Mouse (Mus musculus) liver, embryonic 16.5 days (tissue): ENCODE measurements around the gene Igsf10. TPM values are rescaled to one million over a fixed set of nuclear protein-coding genes. Genes with fewer than 3 reads are reported as not detected.

Experiments used
- ATAC-seq: fragments of 200-750 bp; cut with Nextera tagmentation; 2 replicates; pipeline ENCODE4 v1.8.0; 2017; ENCODE audit warnings: low read depth, mild to moderate bottlenecking, moderate number of reproducible peaks, moderate library complexity
- H3K27ac ChIP-seq: fragments of 300-500 bp; sonication (generic); 2 replicates; pipeline ENCODE4 v1.5.1; 2014; ENCODE audit warnings: mild to moderate bottlenecking, low read length
- H3K27me3 ChIP-seq: fragments of 300-500 bp; sonication (generic); 2 replicates; pipeline ENCODE4 v1.6.1; 2014; ENCODE audit warnings: low read depth, low read length, mixed read lengths; ENCODE audit not compliant: control insufficient read depth, insufficient read depth
- H3K36me3 ChIP-seq: fragments of 300-500 bp; sonication (generic); 2 replicates; pipeline ENCODE4 v1.6.1; 2014; ENCODE audit warnings: mild to moderate bottlenecking; ENCODE audit not compliant: control insufficient read depth, insufficient read depth
- H3K4me1 ChIP-seq: fragments of 300-500 bp; sonication (generic); 2 replicates; pipeline ENCODE4 v1.6.1; 2014; ENCODE audit warnings: low read depth, low read length, mixed read lengths; ENCODE audit not compliant: control insufficient read depth
- H3K4me2 ChIP-seq: fragments of 300-500 bp; sonication (generic); 2 replicates; pipeline ENCODE4 v1.6.1; 2014; ENCODE audit warnings: low read depth, low read length, mixed read lengths
- H3K4me3 ChIP-seq: fragments of 300-500 bp; sonication (generic); 2 replicates; pipeline ENCODE4 v1.5.1; 2014; ENCODE audit warnings: low read depth, mild to moderate bottlenecking, low read length
- H3K9ac ChIP-seq: fragments of 300-500 bp; sonication (generic); 2 replicates; pipeline ENCODE4 v1.6.1; 2014; ENCODE audit warnings: low read depth, low read length
- H3K9me3 ChIP-seq: fragments of 300-500 bp; sonication (generic); replicated peaks from 2 replicates; pipeline ENCODE4 v1.6.1; 2016; ENCODE audit warnings: low read length; ENCODE audit not compliant: control insufficient read depth
- WGBS: fragments of 180-500 bp; shearing (Covaris S2); extraction: QIAGEN DNeasy Blood & Tissue Kit; methylation state at CpG from one replicate; pipeline ENCODE4 v1.1.7; 2014; ENCODE audit not compliant: insufficient replicate concordance; 5-methylcytosine and 5-hydroxymethylcytosine counted together
- polyA plus RNA-seq: library from polyadenylated mRNA; unstranded; fragments of >200 nt; fragmentation: Nextera tagmentation; extraction: Ambion mirVana; gene quantifications from 2 replicates; pipeline ENCODE4 v1.2.1, GENCODE M21; 2015

Gene Igsf10
- polyA plus RNA-seq, 1 experiment from 2014 or later = 0.55 TPM

DNA sequence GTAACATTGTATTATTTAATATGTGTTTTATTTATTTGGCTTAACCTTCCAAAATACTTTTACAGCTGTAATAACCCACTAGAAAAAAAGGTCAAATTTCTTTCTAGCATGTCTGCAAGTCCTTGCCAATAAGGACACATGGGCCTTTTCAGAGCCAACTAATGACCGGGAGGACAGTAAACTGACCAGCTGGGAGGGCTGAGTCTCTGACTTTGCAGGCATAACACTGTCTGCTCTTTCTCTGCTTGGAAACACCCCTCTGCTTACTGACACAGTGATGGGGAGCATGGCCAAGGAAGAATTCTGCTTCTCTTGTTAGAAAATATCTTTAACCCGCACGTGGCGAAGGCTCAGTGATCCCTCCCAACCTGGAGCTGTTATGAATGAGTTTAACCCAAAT, 1.2 kb downstream of the Igsf10 start:
- H3K27ac ChIP-seq = no peak overlapping the region
- no peaks in the 10 kb centered on the region for H3K36me3 ChIP-seq
- H3K4me3 ChIP-seq = no peak overlapping the region
- WGBS = 66% methylated on average over 4 of the region's 4 CpGs
- no peak overlapping the region for H3K4me2 ChIP-seq
- H3K27me3 ChIP-seq = no peaks in the 10 kb centered on the region
- no peaks in the 10 kb centered on the region for H3K9me3 ChIP-seq
- H3K9ac ChIP-seq = no peak overlapping the region
- no peak for ATAC-seq
- no peaks in the 10 kb centered on the region for H3K4me1 ChIP-seq

DNA sequence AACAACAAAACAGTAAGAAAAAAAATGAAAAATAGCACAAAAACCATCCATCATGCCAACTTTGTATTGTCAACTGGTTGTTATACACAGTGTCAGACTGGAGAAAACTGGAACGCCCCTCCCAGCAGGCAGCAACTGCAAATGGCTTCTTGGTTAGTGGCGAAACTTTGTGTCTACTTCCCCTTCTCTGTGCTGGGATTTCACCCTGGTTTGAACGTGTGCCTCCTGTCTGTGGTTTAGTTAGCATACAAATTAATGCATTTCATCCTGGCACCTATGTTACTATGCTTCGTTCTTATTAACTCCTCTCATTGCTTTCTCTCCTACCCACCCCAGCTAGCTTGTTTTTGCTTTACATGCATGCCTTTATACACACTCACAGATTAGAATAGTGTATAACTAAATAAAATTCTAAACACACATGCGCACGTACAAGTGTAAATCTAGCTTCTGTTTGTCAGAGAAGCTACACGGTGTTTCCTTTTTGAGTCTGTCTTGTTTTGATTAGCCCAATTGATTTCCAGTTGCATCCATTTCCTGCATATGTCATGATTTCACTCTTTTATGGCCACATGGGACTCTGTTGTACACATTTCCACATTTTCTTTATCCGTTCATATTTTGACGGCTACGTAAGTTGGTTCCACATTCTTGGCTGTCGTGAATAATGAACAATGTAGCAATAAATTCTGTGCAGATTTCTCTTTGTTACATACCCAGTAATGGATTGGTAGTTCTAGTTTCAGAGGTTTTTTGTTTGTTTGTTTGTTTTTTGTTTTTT, 2.4 kb downstream of the Igsf10 start:
- 50% methylated on average over 11 of the region's 11 CpGs for WGBS
- H3K9me3 ChIP-seq = no peaks in the 10 kb centered on the region
- H3K4me1 ChIP-seq = no peaks in the 10 kb centered on the region
- no peak overlapping the region for H3K9ac ChIP-seq
- 0 out of 2 replicates have a peak overlapping the region, but pooled peaks have one; percentile 5 for H3K4me3 ChIP-seq
- H3K27me3 ChIP-seq = no peaks in the 10 kb centered on the region
- H3K36me3 ChIP-seq = no peaks in the 10 kb centered on the region
- peak overlapping the region; percentile 20; the same call in 1 of the 2 replicates for H3K4me2 ChIP-seq
- H3K27ac ChIP-seq = no peak overlapping the region
- no peak for ATAC-seq

DNA sequence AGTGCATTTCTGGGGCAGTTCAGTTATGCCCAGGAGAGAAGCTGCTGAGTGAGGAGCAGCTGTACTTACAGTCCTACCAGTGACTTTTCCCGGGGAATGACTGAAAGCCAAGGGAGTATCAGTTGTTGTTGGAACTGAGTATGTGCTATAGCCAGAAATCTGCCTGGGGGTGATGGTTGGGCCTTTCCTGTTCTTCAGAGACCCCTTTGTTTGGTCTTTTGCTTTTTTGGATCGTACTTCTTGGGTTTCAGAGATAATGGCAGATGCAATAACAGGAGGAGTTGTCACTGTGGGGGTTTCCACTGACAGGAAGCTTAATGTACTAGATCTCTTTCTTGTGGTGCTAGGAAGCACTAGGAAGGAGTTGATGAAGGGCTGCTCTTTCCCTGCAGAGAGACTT, 15.7 kb downstream of the Igsf10 start:
- Histone ChIP-seq H3K4me2 (no peak overlapping the region), H3K4me3 (no peak overlapping the region), H3K27me3 (no peaks in the 10 kb centered on the region), H3K27ac (no peak overlapping the region), H3K9me3 (no peaks in the 10 kb centered on the region), H3K4me1 (no peaks in the 10 kb centered on the region), H3K36me3 (no peaks in the 10 kb centered on the region), H3K9ac (no peak overlapping the region)
- ATAC-seq = no peak
- 52% methylated on average over 2 of the region's 2 CpGs for WGBS

DNA sequence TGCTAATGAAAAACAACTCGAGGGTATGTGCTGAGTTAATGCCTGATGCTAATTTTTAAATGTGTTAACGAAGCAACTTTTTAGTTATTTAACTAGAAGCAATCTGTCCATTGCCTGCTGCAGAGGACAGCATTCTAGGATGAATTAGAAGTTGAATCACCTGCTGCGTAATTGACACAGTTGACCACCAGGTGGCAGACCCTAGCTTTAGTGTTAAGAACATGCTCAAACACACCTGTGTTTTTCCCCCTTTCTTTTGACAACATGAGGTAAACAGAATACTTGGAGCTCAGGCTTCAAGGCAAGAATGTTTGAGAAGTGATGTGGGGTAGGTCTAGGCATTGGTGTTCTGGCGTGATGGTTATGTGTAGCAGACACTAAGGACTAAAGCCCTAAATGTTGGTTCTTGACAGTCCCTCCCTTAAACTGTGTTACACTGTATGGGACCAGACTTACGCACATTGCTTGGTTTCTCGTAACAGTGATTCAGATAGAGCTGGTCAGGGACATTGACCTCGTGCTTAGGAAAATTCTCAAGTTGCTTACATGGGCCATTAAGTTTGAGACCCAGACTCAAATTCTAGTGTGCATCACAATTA, 22.8 kb downstream of the Igsf10 start:
- Histone ChIP-seq H3K4me2 (no peak overlapping the region), H3K9ac (no peak overlapping the region), H3K4me3 (no peak overlapping the region), H3K27me3 (no peaks in the 10 kb centered on the region), H3K9me3 (no peaks in the 10 kb centered on the region), H3K36me3 (no peaks in the 10 kb centered on the region), H3K27ac (no peak overlapping the region), H3K4me1 (no peaks in the 10 kb centered on the region)
- 36% methylated on average over 7 of the region's 7 CpGs for WGBS
- ATAC-seq = no peak

DNA sequence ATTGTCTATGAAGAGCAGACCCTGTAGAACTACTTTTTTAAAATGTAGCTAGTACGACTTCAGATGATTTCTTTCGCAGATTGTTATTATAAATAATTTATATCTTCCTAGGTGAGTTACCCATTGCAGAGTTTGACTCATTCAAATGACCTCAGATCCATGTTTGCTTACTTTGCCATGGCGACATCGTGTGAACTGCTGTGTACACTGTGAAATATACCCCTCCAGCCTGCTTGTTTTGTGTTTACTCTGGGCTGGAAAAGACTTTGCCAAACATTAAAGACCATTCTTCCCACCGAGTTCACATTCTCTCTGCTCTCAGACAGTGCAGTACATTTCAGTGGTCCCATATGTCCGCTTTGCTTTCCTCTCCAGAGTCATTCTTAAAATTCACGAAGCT, 28.1 kb downstream of the Igsf10 start:
- peak; percentile 61 for ATAC-seq
- Histone ChIP-seq H3K27ac (no peak overlapping the region), H3K4me2 (no peak overlapping the region), H3K36me3 (no peaks in the 10 kb centered on the region), H3K27me3 (no peaks in the 10 kb centered on the region), H3K9me3 (no peaks in the 10 kb centered on the region), H3K9ac (no peak overlapping the region), H3K4me3 (no peak overlapping the region), H3K4me1 (no peaks in the 10 kb centered on the region)
- 65% methylated on average over 7 of the region's 7 CpGs for WGBS

DNA sequence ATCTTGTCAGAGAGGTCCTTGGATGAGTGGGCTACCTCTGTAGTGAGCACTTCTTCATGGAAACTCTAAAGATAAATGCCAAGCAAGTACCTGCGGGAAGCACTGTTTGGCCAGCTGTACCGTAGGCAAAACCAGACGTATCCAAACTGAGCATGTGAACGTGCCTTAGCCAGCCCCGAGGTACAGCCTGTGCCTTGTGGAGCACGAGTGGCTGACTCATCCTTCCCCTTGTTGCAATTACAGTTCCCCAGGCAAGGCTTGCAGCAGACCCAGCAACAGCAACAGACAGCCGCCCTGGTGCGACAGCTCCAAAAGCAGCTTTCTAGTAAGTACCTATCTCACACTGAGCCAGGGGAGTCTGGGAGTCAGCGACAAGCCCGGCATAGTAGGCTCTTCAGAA, 31.6 kb downstream of the Igsf10 start:
- Histone ChIP-seq H3K9me3 (no peaks in the 10 kb centered on the region), H3K27ac (no peak overlapping the region), H3K4me1 (no peaks in the 10 kb centered on the region), H3K9ac (no peak overlapping the region), H3K27me3 (no peaks in the 10 kb centered on the region), H3K4me3 (no peak overlapping the region), H3K4me2 (no peak overlapping the region), H3K36me3 (no peaks in the 10 kb centered on the region)
- ATAC-seq = peak; percentile 30; the same call in 1 of the 2 replicates
- WGBS = 67% methylated on average over 10 of the region's 10 CpGs

DNA sequence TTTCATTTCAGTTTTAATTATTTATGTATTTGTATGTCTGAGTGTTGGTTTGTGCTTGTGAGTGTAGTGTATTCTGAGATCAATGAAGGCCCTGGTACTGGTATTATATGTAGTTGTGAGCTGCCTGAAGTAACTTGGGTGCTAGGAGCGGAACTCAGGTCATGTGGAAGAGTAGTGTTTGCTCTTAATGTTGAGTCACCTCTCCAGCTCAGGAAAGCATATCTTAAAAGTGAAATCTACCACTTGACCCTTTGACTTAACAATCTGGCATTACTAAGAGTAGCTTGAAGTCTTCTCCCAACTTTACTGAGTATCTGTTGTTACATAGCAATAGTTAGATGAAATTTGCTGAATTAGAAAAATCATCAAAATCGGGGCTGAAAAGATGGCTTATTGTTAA, 38.7 kb downstream of the Igsf10 start:
- H3K4me2 ChIP-seq = no peak overlapping the region
- no peak overlapping the region for H3K4me3 ChIP-seq
- no peak overlapping the region for H3K9ac ChIP-seq
- H3K4me1 ChIP-seq = no peaks in the 10 kb centered on the region
- no peak for ATAC-seq
- no peak overlapping the region for H3K27ac ChIP-seq
- no peaks in the 10 kb centered on the region for H3K36me3 ChIP-seq
- 76% methylated on average over 2 of the region's 2 CpGs for WGBS
- no peaks in the 10 kb centered on the region for H3K27me3 ChIP-seq
- H3K9me3 ChIP-seq = no peaks in the 10 kb centered on the region

DNA sequence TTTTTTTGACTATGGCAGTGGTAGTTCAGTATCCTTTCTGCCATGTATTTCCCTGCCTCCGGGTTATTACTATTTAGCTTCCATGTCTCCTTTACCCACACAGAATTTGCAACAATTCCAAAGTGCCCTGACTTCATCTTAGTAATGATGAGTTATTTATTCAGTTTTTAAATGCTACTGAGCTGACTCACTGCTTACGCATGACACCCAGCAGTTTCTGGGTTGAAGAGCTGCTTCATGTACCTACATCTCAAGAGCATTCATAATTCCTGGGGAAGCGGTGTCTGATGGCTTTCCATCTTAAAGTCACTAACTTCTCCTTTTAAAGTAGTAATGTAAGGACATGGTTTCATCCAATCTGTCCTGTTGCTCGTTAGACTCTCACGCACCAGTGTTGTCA, 39.2 kb downstream of the Igsf10 start:
- H3K4me1 ChIP-seq = no peaks in the 10 kb centered on the region
- WGBS = 78% methylated on average over 5 of the region's 5 CpGs

DNA sequence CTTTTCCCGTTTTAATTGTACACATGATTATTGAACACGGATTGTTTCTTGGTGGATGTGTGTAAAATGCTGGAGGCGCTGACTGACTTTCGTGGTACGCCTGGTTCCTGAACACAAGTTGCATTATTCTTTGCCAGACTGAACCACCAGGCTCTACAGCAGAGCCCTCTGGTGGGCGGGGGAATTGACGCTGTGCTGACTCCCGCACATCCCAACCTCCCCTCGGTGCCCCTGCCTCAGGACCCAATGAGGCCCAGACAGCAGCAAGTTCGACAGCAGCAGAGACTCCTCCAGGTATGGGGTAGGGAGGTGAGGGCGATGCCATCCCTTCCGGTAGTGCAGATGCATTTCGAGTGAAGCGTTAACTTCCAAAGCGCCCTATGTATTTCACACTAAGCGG, 46.5 kb downstream of the Igsf10 start:
- Histone ChIP-seq H3K4me2 (no peak overlapping the region), H3K27ac (no peak overlapping the region), H3K4me1 (no peaks in the 10 kb centered on the region), H3K36me3 (no peaks in the 10 kb centered on the region), H3K27me3 (no peaks in the 10 kb centered on the region), H3K4me3 (no peak overlapping the region), H3K9ac (no peak overlapping the region), H3K9me3 (no peaks in the 10 kb centered on the region)
- no peak for ATAC-seq
- 71% methylated on average over 16 of the region's 16 CpGs for WGBS

More for the DNA sequence above, 39.2 kb downstream of the Igsf10 start:
- ATAC-seq = no peak
- no peak overlapping the region for H3K4me3 ChIP-seq
- H3K36me3 ChIP-seq = no peaks in the 10 kb centered on the region
- no peak overlapping the region for H3K4me2 ChIP-seq
- H3K9ac ChIP-seq = no peak overlapping the region
- no peak overlapping the region for H3K27ac ChIP-seq
- H3K9me3 ChIP-seq = no peaks in the 10 kb centered on the region
- H3K27me3 ChIP-seq = no peaks in the 10 kb centered on the region
